Mouse (Mus musculus): ENCODE measurements around the gene Supt20.
A peak's percentile ranks its signal among the peaks of the same experiment; 100 is the strongest.
"Not testable (repeated sequence)": the region's sequence is repeated elsewhere in the genome, so short reads cannot be mapped to it uniquely, and the experiment has no call there.

Supt20 gene

GRCm38 (mm10) chr3:54704106-54704505 lies 11.5 kb downstream of the Supt20 start:
- DNase-seq (ENCODE audit: low read depth, low spot score), result not testable (repeated sequence)

GRCm38 (mm10) chr3:54708972-54709371 lies 16.4 kb downstream of the Supt20 start:
- no peak for DNase-seq (ENCODE audit: low read depth, low spot score)

- DNase-seq (ENCODE audit: low read depth, low spot score), result no peak
Observed at GRCm38 (mm10) chr3:54714253-54714652, 21.6 kb downstream of the Supt20 start, which contains the start of gene Gm21958. Gene Gm21958 (minus strand): TSS chr3:54714353.

- DNase-seq (ENCODE audit: low read depth, low spot score), result no peak
Observed at GRCm38 (mm10) chr3:54715461-54715860, 22.9 kb downstream of the Supt20 start.

- DNase-seq (ENCODE audit: low read depth, low spot score), result no peak
Observed at GRCm38 (mm10) chr3:54717348-54717747, 24.7 kb downstream of the Supt20 start.

- peak; percentile 5 for DNase-seq (ENCODE audit: low read depth, low spot score)
Observed at GRCm38 (mm10) chr3:54718947-54719346, 26.3 kb downstream of the Supt20 start.

GRCm38 (mm10) chr3:54723741-54724500 lies 31.3 kb downstream of the Supt20 start:
- peak; percentile 49 for DNase-seq (ENCODE audit: low read depth, low spot score)

- DNase-seq (ENCODE audit: low read depth, low spot score), result no peak
Observed at GRCm38 (mm10) chr3:54725344-54725743, 32.7 kb downstream of the Supt20 start.

- DNase-seq (ENCODE audit: low read depth, low spot score), result no peak
Observed at GRCm38 (mm10) chr3:54727588-54727987, 35.0 kb downstream of the Supt20 start.

GRCm38 (mm10) chr3:54728100-54728499 lies 35.5 kb downstream of the Supt20 start:
- DNase-seq (ENCODE audit: low read depth, low spot score), result no peak

- DNase-seq (ENCODE audit: low read depth, low spot score), result no peak
Observed at GRCm38 (mm10) chr3:54731626-54732150, 39.1 kb downstream of the Supt20 start.

- DNase-seq (ENCODE audit: low read depth, low spot score), result no peak
Observed at GRCm38 (mm10) chr3:54732371-54732770, 39.8 kb downstream of the Supt20 start.

- peak; percentile 90 for DNase-seq (ENCODE audit: low read depth, low spot score)
Observed at GRCm38 (mm10) chr3:54734411-54735246, 42.0 kb downstream of the Supt20 start.

GRCm38 (mm10) chr3:54735247-54736046 lies 42.8 kb downstream of the Supt20 start, which contains the start of the genes Exosc8 and Alg5:
Gene Exosc8 (minus strand): TSS chr3:54735393.
Gene Alg5 (plus strand): TSS chr3:54735539.
- peak; percentile 79 for DNase-seq (ENCODE audit: low read depth, low spot score)

- DNase-seq (ENCODE audit: low read depth, low spot score), result peak; percentile 31
Observed at GRCm38 (mm10) chr3:54736101-54736927, 43.7 kb downstream of the Supt20 start.

GRCm38 (mm10) chr3:54737317-54737716 lies 44.7 kb downstream of the Supt20 start:
- no peak for DNase-seq (ENCODE audit: low read depth, low spot score)

- DNase-seq (ENCODE audit: low read depth, low spot score), result no peak
Observed at GRCm38 (mm10) chr3:54741965-54742364, 49.4 kb downstream of the Supt20 start.

- DNase-seq (ENCODE audit: low read depth, low spot score), result peak; percentile 86
Observed at GRCm38 (mm10) chr3:54745799-54746198, 53.2 kb downstream of the Supt20 start.

GRCm38 (mm10) chr3:54753411-54753810 lies 60.8 kb downstream of the Supt20 start:
- DNase-seq (ENCODE audit: low read depth, low spot score), result no peak
